Mouse (Mus musculus) midbrain, embryonic 14.5 days (tissue): Measurements from ENCODE around the gene Zfp217. TPM values are rescaled to one million over a fixed set of nuclear protein-coding genes. Genes with fewer than 3 reads are reported as not detected.

ENCODE experiments used
- ATAC-seq: fragments of 200-750 bp; cut with Nextera tagmentation; 2 replicates; pipeline ENCODE4 v1.8.0; 2017; ENCODE audit warnings: moderate number of reproducible peaks, moderate library complexity; ENCODE audit not compliant: low FRiP score, low TSS enrichment
- DNase-seq: peaks from one replicate; pipeline ENCODE4 v3.0.0-alpha.2; 2015
- H3K27ac ChIP-seq: fragments of 300-500 bp; sonication (generic); replicated peaks from 2 replicates; pipeline ENCODE4 v1.5.1; 2014; ENCODE audit warnings: mild to moderate bottlenecking, low read depth, low read length, moderate library complexity
- H3K27me3 ChIP-seq: fragments of 300-500 bp; sonication (generic); 2 replicates; pipeline ENCODE4 v1.6.1; 2014; ENCODE audit warnings: low read length, control low read depth, mixed read lengths; ENCODE audit not compliant: control insufficient read depth, insufficient read depth
- H3K36me3 ChIP-seq: fragments of 300-500 bp; sonication (generic); 2 replicates; pipeline ENCODE4 v1.6.1; 2014; ENCODE audit warnings: low read length, control low read depth; ENCODE audit not compliant: control insufficient read depth, insufficient read depth
- H3K4me1 ChIP-seq: fragments of 300-500 bp; sonication (generic); 2 replicates; pipeline ENCODE4 v1.6.1; 2014; ENCODE audit warnings: mild to moderate bottlenecking, antibody characterized with exemption, low read length, control low read depth; ENCODE audit not compliant: control insufficient read depth, insufficient read depth
- H3K4me2 ChIP-seq: fragments of 300-500 bp; sonication (generic); 2 replicates; pipeline ENCODE4 v1.6.1; 2014; ENCODE audit warnings: mild to moderate bottlenecking, low read length, moderate library complexity
- H3K4me3 ChIP-seq: fragments of 300-500 bp; sonication (generic); replicated peaks from 2 replicates; pipeline ENCODE4 v1.5.1; 2014; ENCODE audit warnings: low read depth, low read length
- H3K9ac ChIP-seq: fragments of 300-500 bp; sonication (generic); replicated peaks from 2 replicates; pipeline ENCODE4 v1.6.1; 2014; ENCODE audit warnings: mild to moderate bottlenecking, low read length, moderate library complexity
- H3K9me3 ChIP-seq: fragments of 300-500 bp; sonication (generic); 2 replicates; pipeline ENCODE4 v1.6.1; 2016; ENCODE audit warnings: low read length, control low read depth, mixed read lengths; ENCODE audit not compliant: control insufficient read depth
- WGBS: fragments of 180-500 bp; shearing (Covaris S2); extraction: QIAGEN DNeasy Blood & Tissue Kit; methylation state at CpG from one replicate; pipeline ENCODE4 v1.1.7; 2014; 5-methylcytosine and 5-hydroxymethylcytosine counted together
- polyA plus RNA-seq: library from polyadenylated mRNA; unstranded; fragments of >200 nt; fragmentation: Nextera tagmentation; extraction: Ambion mirVana; gene quantifications from 2 replicates; pipeline ENCODE4 v1.2.1, GENCODE M21; 2014

Zfp217 gene
- polyA plus RNA-seq, 1 experiment from 2014 or later: 1.8 TPM

DNA sequence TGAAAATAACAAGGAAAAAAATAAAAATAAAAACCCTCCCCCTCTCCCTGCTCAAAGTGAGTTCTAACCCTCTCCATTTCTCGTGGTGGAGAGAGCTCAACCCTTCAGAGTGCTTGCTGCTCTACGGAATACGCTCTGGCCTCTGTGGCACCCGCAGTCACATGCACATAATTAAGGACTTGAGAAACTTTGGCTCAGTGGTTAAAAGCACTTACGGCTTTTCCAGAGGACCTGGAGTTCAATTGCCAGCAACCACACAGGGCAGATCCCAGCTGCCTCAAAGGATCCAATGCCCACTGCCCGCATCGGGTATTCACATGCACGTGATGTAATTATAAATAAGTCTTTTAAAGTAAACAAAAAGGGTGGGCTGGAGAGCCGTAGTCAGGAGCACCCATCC is 41.9 kb downstream of the Zfp217 start:
- no peak for ATAC-seq
- 85% methylated on average over 9 of the region's 9 CpGs for WGBS

GRCm38 (mm10) chr2:170104396-170104795 is 43.5 kb downstream of the Zfp217 start:
- WGBS: 95% methylated on average over 6 of the region's 6 CpGs
- no peak overlapping the region for H3K27ac ChIP-seq
- no peak for DNase-seq
- ATAC-seq: no peak
- H3K9ac ChIP-seq: no peak overlapping the region
- no peak overlapping the region for H3K4me2 ChIP-seq
- no peaks in the 10 kb centered on the region for H3K36me3 ChIP-seq
- H3K27me3 ChIP-seq: no peaks in the 10 kb centered on the region
- H3K9me3 ChIP-seq: no peaks in the 10 kb centered on the region
- H3K4me3 ChIP-seq: no peak overlapping the region
- no peaks in the 10 kb centered on the region for H3K4me1 ChIP-seq

More for the DNA sequence above, 41.9 kb downstream of the Zfp217 start:
- no peak overlapping the region for H3K4me3 ChIP-seq
- 0 out of 2 replicates have a peak, but pooled peaks cover 3% of the 10 kb centered on the region for H3K4me1 ChIP-seq
- H3K27me3 ChIP-seq: no peaks in the 10 kb centered on the region
- H3K36me3 ChIP-seq: 0 out of 2 replicates have a peak, but pooled peaks cover 11% of the 10 kb centered on the region
- no peak overlapping the region for H3K9ac ChIP-seq
- no peak overlapping the region for H3K4me2 ChIP-seq
- no peak overlapping the region for H3K27ac ChIP-seq
- no peak for DNase-seq
- H3K9me3 ChIP-seq: no peaks in the 10 kb centered on the region

- Histone ChIP-seq H3K4me3 (no peak overlapping the region), H3K9me3 (no peaks in the 10 kb centered on the region), H3K36me3 (no peaks in the 10 kb centered on the region), H3K9ac (no peak overlapping the region), H3K27ac (no peak overlapping the region), H3K27me3 (no peaks in the 10 kb centered on the region), H3K4me2 (no peak overlapping the region), H3K4me1 (no peaks in the 10 kb centered on the region)
- DNase-seq (peak; percentile 84), ATAC-seq (no peak)
- WGBS: 50% methylated on average over 9 of the region's 9 CpGs
These were observed 44.1 kb downstream of the Zfp217 start for GRCm38 (mm10) chr2:170103852-170104251.

- no peak for DNase-seq
- Histone ChIP-seq H3K4me1 (no peaks in the 10 kb centered on the region), H3K27ac (no peak overlapping the region), H3K36me3 (no peaks in the 10 kb centered on the region), H3K9ac (no peak overlapping the region), H3K9me3 (no peaks in the 10 kb centered on the region), H3K4me3 (no peak overlapping the region), H3K27me3 (no peaks in the 10 kb centered on the region), H3K4me2 (no peak overlapping the region)
- ATAC-seq: no peak
- 81% methylated on average over 5 of the region's 5 CpGs for WGBS
These were observed 44.6 kb downstream of the Zfp217 start for GRCm38 (mm10) chr2:170103341-170103740.

DNA sequence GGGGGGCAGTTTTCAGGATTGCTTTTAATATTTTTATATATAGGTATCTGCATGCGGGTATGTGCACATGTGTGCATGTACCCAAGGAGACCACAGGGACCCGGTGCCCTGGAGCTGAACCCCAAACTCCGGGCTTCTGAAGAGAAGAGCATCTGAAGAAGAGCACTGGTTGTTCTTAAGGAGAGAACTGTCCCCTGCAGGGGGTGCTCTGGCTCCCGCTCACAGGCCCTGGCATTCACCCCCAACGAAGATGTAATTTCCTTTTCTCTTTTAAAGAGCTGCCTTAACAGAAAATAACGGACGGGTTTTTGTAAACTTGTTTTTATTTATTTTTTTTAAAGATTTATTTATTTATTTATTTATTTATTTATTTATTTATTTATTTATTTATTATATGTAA is 46.0 kb downstream of the Zfp217 start:
- 75% methylated on average over 7 of the region's 7 CpGs for WGBS
- no peaks in the 10 kb centered on the region for H3K9me3 ChIP-seq
- ATAC-seq: no peak
- no peak overlapping the region for H3K4me3 ChIP-seq
- H3K27me3 ChIP-seq: no peaks in the 10 kb centered on the region
- no peaks in the 10 kb centered on the region for H3K4me1 ChIP-seq
- H3K4me2 ChIP-seq: no peak overlapping the region
- no peak overlapping the region for H3K27ac ChIP-seq
- no peak for DNase-seq
- no peaks in the 10 kb centered on the region for H3K36me3 ChIP-seq
- no peak overlapping the region for H3K9ac ChIP-seq

DNA sequence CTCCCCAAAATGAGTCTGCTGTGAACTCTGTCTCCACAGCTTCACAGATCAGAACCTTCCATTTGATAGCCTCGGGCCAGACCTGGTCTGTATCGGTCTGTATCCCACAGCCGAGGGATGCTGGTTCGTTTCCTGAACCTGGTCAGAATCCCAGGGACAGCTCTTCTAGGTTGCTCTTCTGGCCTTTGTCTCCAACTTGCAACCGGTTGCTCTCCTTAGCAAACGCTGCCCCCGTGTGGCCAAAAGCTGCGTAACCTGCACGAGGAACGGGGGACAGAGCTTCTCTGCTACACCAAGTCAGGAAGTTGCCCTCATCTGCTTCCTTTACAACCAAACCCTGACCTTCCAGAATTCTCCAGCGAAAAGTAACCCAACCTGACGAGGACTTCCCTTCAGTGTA is 46.8 kb downstream of the Zfp217 start:
- DNase-seq: peak; percentile 96
- 3% methylated on average over 12 of the region's 12 CpGs for WGBS
- H3K4me2 ChIP-seq: no peak overlapping the region
- no peaks in the 10 kb centered on the region for H3K9me3 ChIP-seq
- H3K27ac ChIP-seq: no peak overlapping the region
- H3K9ac ChIP-seq: no peak overlapping the region
- H3K36me3 ChIP-seq: no peaks in the 10 kb centered on the region
- H3K4me1 ChIP-seq: no peaks in the 10 kb centered on the region
- H3K4me3 ChIP-seq: no peak overlapping the region
- no peaks in the 10 kb centered on the region for H3K27me3 ChIP-seq
- ATAC-seq: peak; percentile 62; the same call in 1 of the 2 replicates

DNA sequence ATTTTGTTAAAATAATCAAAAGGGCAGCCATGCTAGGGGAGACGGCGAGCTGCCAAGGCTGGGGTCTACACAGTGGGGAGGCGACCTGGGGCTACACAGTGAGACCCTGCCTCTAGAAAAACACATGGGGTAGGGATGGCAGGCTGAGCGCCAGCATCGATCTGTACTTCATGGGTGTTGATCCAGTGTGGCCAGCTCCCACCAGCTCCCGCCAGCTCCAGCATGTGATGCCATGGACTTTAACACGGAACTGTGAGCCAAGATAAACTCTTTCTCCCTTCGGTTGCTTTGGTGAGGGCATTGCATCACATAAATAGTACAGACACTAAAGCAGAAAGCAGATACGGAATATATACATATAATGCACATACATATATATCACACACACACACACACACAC is 53.0 kb downstream of the Zfp217 start:
- H3K9ac ChIP-seq: no peak overlapping the region
- no peaks in the 10 kb centered on the region for H3K4me1 ChIP-seq

GRCm38 (mm10) chr2:170094220-170094619 is 53.7 kb downstream of the Zfp217 start:
- no peaks in the 10 kb centered on the region for H3K9me3 ChIP-seq
- ATAC-seq: no peak
- H3K36me3 ChIP-seq: no peaks in the 10 kb centered on the region
- no peaks in the 10 kb centered on the region for H3K27me3 ChIP-seq
- H3K4me2 ChIP-seq: no peak overlapping the region
- no peak overlapping the region for H3K4me3 ChIP-seq
- H3K27ac ChIP-seq: no peak overlapping the region
- WGBS: 93% methylated on average over 17 of the region's 17 CpGs
- H3K9ac ChIP-seq: no peak overlapping the region
- H3K4me1 ChIP-seq: no peaks in the 10 kb centered on the region
- no peak for DNase-seq

More for the DNA sequence above, 53.0 kb downstream of the Zfp217 start:
- no peaks in the 10 kb centered on the region for H3K36me3 ChIP-seq
- no peak overlapping the region for H3K27ac ChIP-seq
- H3K4me2 ChIP-seq: no peak overlapping the region
- ATAC-seq: no peak
- 92% methylated on average over 9 of the region's 9 CpGs for WGBS
- no peak for DNase-seq
- H3K27me3 ChIP-seq: no peaks in the 10 kb centered on the region
- no peak overlapping the region for H3K4me3 ChIP-seq
- H3K9me3 ChIP-seq: no peaks in the 10 kb centered on the region

DNA sequence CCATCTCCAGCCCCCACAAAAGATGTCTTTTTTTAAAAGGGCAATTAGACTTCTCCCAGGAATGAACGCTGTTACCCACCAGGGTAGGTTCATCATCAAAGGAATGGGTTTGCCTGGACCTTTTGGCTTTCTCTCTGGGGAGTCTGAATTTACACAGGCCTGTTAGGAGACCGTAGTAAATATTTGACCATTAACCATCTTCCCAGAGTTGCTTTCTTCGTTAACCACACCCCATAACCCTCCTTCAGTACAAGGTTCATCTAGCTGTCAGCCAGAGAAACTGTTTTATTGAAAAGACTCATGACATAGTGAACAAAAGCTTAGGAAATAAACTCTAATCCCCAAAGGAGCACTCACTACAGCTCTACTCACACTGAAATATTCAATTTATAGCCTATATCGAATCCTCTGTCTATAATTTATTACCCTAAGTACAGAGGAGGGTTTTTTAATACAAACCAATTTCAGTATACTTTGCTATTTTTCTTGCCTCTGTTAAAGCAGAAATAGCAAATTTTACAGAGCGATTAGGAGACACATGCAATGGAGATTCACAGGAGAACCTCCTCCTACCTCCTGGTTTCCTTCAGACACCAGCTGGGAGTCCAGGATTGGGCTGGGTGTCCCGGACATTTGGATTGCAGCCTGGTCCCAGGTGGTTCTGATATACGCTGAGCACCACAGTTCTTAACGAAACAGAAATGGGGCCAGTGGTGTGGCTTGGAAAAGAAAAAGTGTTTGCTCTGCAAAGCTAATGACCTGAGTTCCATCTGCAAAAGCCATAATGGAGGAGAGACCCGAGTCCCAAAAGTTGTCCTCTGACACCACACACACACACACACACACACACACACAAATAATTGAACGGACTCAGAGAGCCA is 56.1 kb downstream of the Zfp217 start:
- Histone ChIP-seq H3K27ac (no peak overlapping the region), H3K9me3 (no peaks in the 10 kb centered on the region), H3K4me2 (no peak overlapping the region), H3K36me3 (no peaks in the 10 kb centered on the region), H3K27me3 (no peaks in the 10 kb centered on the region), H3K9ac (no peak overlapping the region), H3K4me1 (no peaks in the 10 kb centered on the region), H3K4me3 (no peak overlapping the region)
- DNase-seq (no peak), ATAC-seq (no peak)
- 77% methylated on average over 10 of the region's 10 CpGs for WGBS
